Mouse (Mus musculus) neural tube, embryonic 15.5 days (tissue): ENCODE results near the gene Olfr205. TPM values are rescaled to one million over a fixed set of nuclear protein-coding genes. Genes with fewer than 3 reads are reported as not detected.
"Not testable (repeated sequence)": the region's sequence is repeated elsewhere in the genome, so short reads cannot be mapped to it uniquely, and the experiment has no call there.

Source experiments
- ATAC-seq: fragments of 200-750 bp; cut with Nextera tagmentation; 2 replicates; pipeline ENCODE4 v1.8.0; 2017; ENCODE audit warnings: mild to moderate bottlenecking, moderate TSS enrichment, moderate library complexity; ENCODE audit not compliant: low FRiP score
- H3K27ac ChIP-seq: fragments of 300-500 bp; sonication (generic); replicated peaks from 2 replicates; pipeline ENCODE4 v1.5.1; 2015; ENCODE audit warnings: mild to moderate bottlenecking, inconsistent platforms
- H3K27me3 ChIP-seq: fragments of 300-500 bp; sonication (generic); replicated peaks from 2 replicates; pipeline ENCODE4 v1.6.1; 2015; ENCODE audit warnings: inconsistent platforms
- H3K36me3 ChIP-seq: fragments of 300-500 bp; sonication (generic); 2 replicates; pipeline ENCODE4 v1.6.1; 2015; ENCODE audit warnings: inconsistent platforms
- H3K4me1 ChIP-seq: fragments of 300-500 bp; sonication (generic); 2 replicates; pipeline ENCODE4 v1.6.1; 2015; ENCODE audit warnings: inconsistent platforms
- H3K4me2 ChIP-seq: fragments of 300-500 bp; sonication (generic); 2 replicates; pipeline ENCODE4 v1.6.1; 2015; ENCODE audit warnings: inconsistent platforms, mild to moderate bottlenecking, moderate library complexity
- H3K4me3 ChIP-seq: fragments of 300-500 bp; sonication (generic); replicated peaks from 2 replicates; pipeline ENCODE4 v1.5.1; 2015; ENCODE audit warnings: mild to moderate bottlenecking, inconsistent platforms
- H3K9ac ChIP-seq: fragments of 300-500 bp; sonication (generic); replicated peaks from 2 replicates; pipeline ENCODE4 v1.6.1; 2015; ENCODE audit warnings: mild to moderate bottlenecking, inconsistent platforms
- H3K9me3 ChIP-seq: fragments of 300-500 bp; sonication (generic); replicated peaks from 2 replicates; pipeline ENCODE4 v1.6.1; 2016; ENCODE audit warnings: inconsistent platforms
- WGBS: fragments of 180-500 bp; shearing (Covaris S2); methylation state at CpG from one replicate; pipeline ENCODE4 v1.1.7; 2015; ENCODE audit warnings: mixed read lengths; 5-methylcytosine and 5-hydroxymethylcytosine counted together
- polyA plus RNA-seq: library from polyadenylated mRNA; unstranded; fragments of >200 nt; fragmentation: Nextera tagmentation; extraction: Ambion mirVana; gene quantifications from 2 replicates; pipeline ENCODE4 v1.2.1, GENCODE M21; 2015

Olfr205 gene
- polyA plus RNA-seq = not detected in 2 replicates

- no peak within 1 kb of the TSS for H3K9ac ChIP-seq
- H3K9me3 ChIP-seq = 0 out of 2 replicates have a peak, but pooled peaks cover 2% of the 10 kb centered on the region
- no peak within 1 kb of the TSS for H3K4me2 ChIP-seq
- ATAC-seq = no peak
- H3K36me3 ChIP-seq = no peaks in the 10 kb centered on the region
- H3K4me1 ChIP-seq = no peaks in the 10 kb centered on the region
- no peak within 1 kb of the TSS for H3K27ac ChIP-seq
- H3K27me3 ChIP-seq = no peaks in the 10 kb centered on the region
- no peak within 1 kb of the TSS for H3K4me3 ChIP-seq
Observed at GRCm38 (mm10) chr16:59331038-59331437, at the start of gene Olfr205. Gene Olfr205, minus strand, starts transcription at chr16:59331138.

GRCm38 (mm10) chr16:59363893-59364292 is 33.0 kb upstream of the Olfr205 start, which contains the start of gene Olfr209:
Gene Olfr209, minus strand, starts transcription at chr16:59363993.
- no peaks in the 10 kb centered on the region for H3K9me3 ChIP-seq
- WGBS = 89% methylated on average over 2 of the region's 2 CpGs
- ATAC-seq = no peak
- no peaks in the 10 kb centered on the region for H3K4me1 ChIP-seq
- H3K27ac ChIP-seq = no peak within 1 kb of the TSS
- H3K4me3 ChIP-seq = no peak within 1 kb of the TSS
- no peak within 1 kb of the TSS for H3K9ac ChIP-seq
- no peaks in the 10 kb centered on the region for H3K36me3 ChIP-seq
- H3K27me3 ChIP-seq = no peaks in the 10 kb centered on the region
- H3K4me2 ChIP-seq = no peak within 1 kb of the TSS

GRCm38 (mm10) chr16:59349146-59349545 is 18.2 kb upstream of the Olfr205 start, which contains the start of gene Olfr206:
Gene Olfr206, minus strand, starts transcription at chr16:59349246.
- Histone ChIP-seq H3K4me3 (no peak within 1 kb of the TSS), H3K9ac (no peak within 1 kb of the TSS), H3K4me1 (no peaks in the 10 kb centered on the region), H3K4me2 (no peak within 1 kb of the TSS), H3K27ac (no peak within 1 kb of the TSS), H3K36me3 (no peaks in the 10 kb centered on the region), H3K27me3 (no peaks in the 10 kb centered on the region), H3K9me3 (no peaks in the 10 kb centered on the region)
- WGBS = 88% methylated on average over 1 of the region's 1 CpGs
- ATAC-seq = no peak

- not testable (repeated sequence) for H3K9ac ChIP-seq, H3K9me3 ChIP-seq, H3K4me2 ChIP-seq, H3K27me3 ChIP-seq, H3K36me3 ChIP-seq, ATAC-seq, H3K4me1 ChIP-seq, H3K27ac ChIP-seq, H3K4me3 ChIP-seq
- WGBS = 59% methylated on average over 1 of the region's 1 CpGs
Observed at GRCm38 (mm10) chr16:59323262-59323661, 7.7 kb downstream of the Olfr205 start.

- Histone ChIP-seq H3K4me2 (no peak within 1 kb of the TSS), H3K4me1 (no peaks in the 10 kb centered on the region), H3K27me3 (no peaks in the 10 kb centered on the region), H3K27ac (no peak within 1 kb of the TSS), H3K4me3 (no peak within 1 kb of the TSS), H3K9ac (no peak within 1 kb of the TSS), H3K36me3 (no peaks in the 10 kb centered on the region), H3K9me3 (no peaks in the 10 kb centered on the region)
- ATAC-seq = no peak
Observed at GRCm38 (mm10) chr16:59318148-59318547, 12.8 kb downstream of the Olfr205 start, which contains the start of gene Olfr204. Gene Olfr204, minus strand, starts transcription at chr16:59318248.

GRCm38 (mm10) chr16:59298581-59298980 is 32.4 kb downstream of the Olfr205 start, which contains the start of gene Olfr203:
Gene Olfr203, plus strand, starts transcription at chr16:59298881.
- no peak within 1 kb of the TSS for H3K4me2 ChIP-seq
- no peaks in the 10 kb centered on the region for H3K9me3 ChIP-seq
- no peak for ATAC-seq
- H3K27ac ChIP-seq = no peak within 1 kb of the TSS
- no peaks in the 10 kb centered on the region for H3K27me3 ChIP-seq
- WGBS = 85% methylated on average over 2 of the region's 2 CpGs
- no peaks in the 10 kb centered on the region for H3K4me1 ChIP-seq
- no peak within 1 kb of the TSS for H3K9ac ChIP-seq
- no peaks in the 10 kb centered on the region for H3K36me3 ChIP-seq
- H3K4me3 ChIP-seq = no peak within 1 kb of the TSS

- H3K4me3 ChIP-seq, H3K4me2 ChIP-seq, H3K27ac ChIP-seq, H3K36me3 ChIP-seq, ATAC-seq, H3K9me3 ChIP-seq, H3K9ac ChIP-seq, H3K27me3 ChIP-seq, H3K4me1 ChIP-seq: not testable (repeated sequence)
- 82% methylated on average over 9 of the region's 9 CpGs for WGBS
Observed at GRCm38 (mm10) chr16:59287576-59287975, 43.4 kb downstream of the Olfr205 start.

GRCm38 (mm10) chr16:59286693-59287092 is 44.2 kb downstream of the Olfr205 start, which contains the start of gene Olfr202:
Gene Olfr202, minus strand, starts transcription at chr16:59286793.
- H3K4me3 ChIP-seq = no peak within 1 kb of the TSS
- ATAC-seq = no peak
- no peak within 1 kb of the TSS for H3K9ac ChIP-seq
- H3K36me3 ChIP-seq = no peaks in the 10 kb centered on the region
- no peak within 1 kb of the TSS for H3K4me2 ChIP-seq
- no peaks in the 10 kb centered on the region for H3K27me3 ChIP-seq
- H3K9me3 ChIP-seq = no peaks in the 10 kb centered on the region
- no peak within 1 kb of the TSS for H3K27ac ChIP-seq
- no peaks in the 10 kb centered on the region for H3K4me1 ChIP-seq
- WGBS = 91% methylated on average over 1 of the region's 1 CpGs

- H3K4me3 ChIP-seq = no peak overlapping the region
- no peak overlapping the region for H3K9ac ChIP-seq
- no peaks in the 10 kb centered on the region for H3K4me1 ChIP-seq
- H3K27ac ChIP-seq = no peak overlapping the region
- H3K9me3 ChIP-seq = no peaks in the 10 kb centered on the region
- no peaks in the 10 kb centered on the region for H3K36me3 ChIP-seq
- H3K4me2 ChIP-seq = no peak overlapping the region
- H3K27me3 ChIP-seq = no peaks in the 10 kb centered on the region
- no peak for ATAC-seq
- WGBS = 79% methylated on average over 1 of the region's 1 CpGs
Observed at GRCm38 (mm10) chr16:59283476-59283875, 47.5 kb downstream of the Olfr205 start.

- WGBS = 81% methylated on average over 3 of the region's 3 CpGs
Observed at GRCm38 (mm10) chr16:59280542-59280941, 50.4 kb downstream of the Olfr205 start.

More at GRCm38 (mm10) chr16:59280542-59280941, 50.4 kb downstream of the Olfr205 start:
- Histone ChIP-seq H3K4me2 (no peak overlapping the region), H3K9me3 (no peaks in the 10 kb centered on the region), H3K27me3 (no peaks in the 10 kb centered on the region), H3K4me3 (no peak overlapping the region), H3K36me3 (no peaks in the 10 kb centered on the region), H3K4me1 (no peaks in the 10 kb centered on the region), H3K9ac (no peak overlapping the region), H3K27ac (no peak overlapping the region)
- no peak for ATAC-seq
